Mouse (Mus musculus): Measurements from ENCODE around the gene Olfr493. TPM values are rescaled to one million over a fixed set of nuclear protein-coding genes. Genes with fewer than 3 reads are reported as not detected.

Olfr493 gene
- not detected in 2 replicates for polyA plus RNA-seq (2015; fragmentation: Nextera tagmentation; extraction: Ambion mirVana)

DNA sequence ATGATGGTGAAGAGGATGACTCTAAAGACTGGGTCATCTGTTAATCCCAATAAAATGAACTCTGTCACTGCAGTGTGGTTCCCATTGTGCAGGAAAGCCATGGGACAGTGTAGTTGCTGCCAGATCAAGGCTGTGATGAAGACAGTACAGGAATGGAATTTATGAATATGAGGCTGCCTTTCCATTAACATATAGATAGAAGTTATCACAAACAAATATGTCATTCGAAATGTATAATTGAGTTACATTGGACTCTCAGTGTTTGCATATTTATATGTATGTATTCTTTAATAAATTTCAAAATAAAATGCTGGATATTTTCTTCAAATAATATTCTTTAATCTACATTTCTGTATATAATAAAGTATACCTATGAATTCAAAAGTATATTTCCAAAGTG, at the start of gene Olfr493:
TSS of gene Olfr493 (minus strand) at position 101 of the 400 bp plus-strand sequence.
- ATAC-seq (no peak), DNase-seq (no peak)
- Histone ChIP-seq H3K27ac (ENCODE audit: low read depth) (no peak within 1 kb of the TSS), H3K4me3 (ENCODE audit: low read depth, low read length) (no peak within 1 kb of the TSS), H3K9ac (replicated peaks) (no peak within 1 kb of the TSS), H3K4me2 (ENCODE audit: low read depth, low read length) (no peak within 1 kb of the TSS), H3K9me3 (ENCODE audit: low read length) (no peaks in the 10 kb centered on the region), H3K27me3 (ENCODE audit: insufficient read depth, low read length) (no peaks in the 10 kb centered on the region), H3K36me3 (replicated peaks; ENCODE audit: insufficient read depth, low read length) (no peaks in the 10 kb centered on the region), H3K4me1 (ENCODE audit: insufficient read depth) (no peaks in the 10 kb centered on the region)
- 50% methylated on average over 1 of the region's 1 CpGs for WGBS (ENCODE audit: insufficient replicate concordance)
- TF ChIP-seq CTCF (IDR thresholded peaks at IDR 0.05; ENCODE audit: low read depth) (no peak), EP300 (IDR thresholded peaks at IDR 0.05; ENCODE audit: low read depth) (no peak)

DNA sequence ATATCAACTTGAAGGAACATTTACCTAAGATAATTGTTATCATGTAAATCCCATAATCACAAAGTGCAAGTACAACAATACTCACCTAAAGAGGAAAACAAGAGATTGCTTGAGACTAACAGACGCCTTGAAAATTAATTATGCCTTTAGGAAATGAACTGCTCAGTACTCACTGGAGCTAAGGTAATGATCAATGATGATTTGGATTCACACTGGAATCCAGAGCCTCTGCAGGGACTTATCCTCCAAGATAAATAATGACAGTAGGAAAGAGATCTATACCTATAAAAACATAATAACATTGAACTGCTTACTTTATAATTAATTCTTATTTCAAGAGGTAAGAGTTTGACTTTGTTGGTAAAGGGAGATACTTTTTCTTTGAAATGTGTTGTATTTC, 46.1 kb upstream of the Olfr493 start, which contains the start of gene Olfr495:
TSS of gene Olfr495 (plus strand) at position 301 of the 400 bp plus-strand sequence.
- Histone ChIP-seq H3K9ac (replicated peaks) (no peak within 1 kb of the TSS), H3K4me3 (ENCODE audit: low read depth, low read length) (no peak within 1 kb of the TSS), H3K27ac (ENCODE audit: low read depth) (no peak within 1 kb of the TSS), H3K4me2 (ENCODE audit: low read depth, low read length) (no peak within 1 kb of the TSS), H3K9me3 (ENCODE audit: low read length) (0 out of 2 replicates have a peak, but pooled peaks cover 2% of the 10 kb centered on the region), H3K36me3 (replicated peaks; ENCODE audit: insufficient read depth, low read length) (no peaks in the 10 kb centered on the region), H3K27me3 (ENCODE audit: insufficient read depth, low read length) (no peaks in the 10 kb centered on the region), H3K4me1 (ENCODE audit: insufficient read depth) (no peaks in the 10 kb centered on the region)
- TF ChIP-seq CTCF (IDR thresholded peaks at IDR 0.05; ENCODE audit: low read depth) (no peak), EP300 (IDR thresholded peaks at IDR 0.05; ENCODE audit: low read depth) (no peak)
- no peak for ATAC-seq
- no peak for DNase-seq
- WGBS (ENCODE audit: insufficient replicate concordance) = 68% methylated on average over 1 of the region's 1 CpGs

DNA sequence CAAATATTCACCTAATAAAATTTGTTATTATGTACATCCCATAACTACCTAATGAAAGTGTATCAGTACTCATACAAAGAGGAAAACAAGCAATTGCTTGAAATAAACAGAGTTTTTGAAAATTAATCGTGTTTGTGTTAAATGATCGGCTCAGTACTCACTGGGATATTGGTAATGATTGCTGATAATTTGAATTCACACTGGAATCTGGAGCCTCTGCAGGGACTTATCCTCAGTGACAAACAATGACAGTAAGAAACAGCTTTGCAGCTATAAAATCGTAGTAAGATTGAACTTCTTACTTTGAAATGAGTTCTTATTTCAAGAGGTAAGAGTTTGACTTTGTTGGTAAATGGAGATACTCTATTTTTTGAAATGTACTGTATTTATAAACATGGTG, 18.3 kb upstream of the Olfr493 start, which contains the start of gene Olfr494:
TSS of gene Olfr494 (plus strand) at position 301 of the 400 bp plus-strand sequence.
- ATAC-seq = no peak
- TF ChIP-seq EP300 (IDR thresholded peaks at IDR 0.05; ENCODE audit: low read depth) = no peak
- TF ChIP-seq CTCF (IDR thresholded peaks at IDR 0.05; ENCODE audit: low read depth) = no peak
- Histone ChIP-seq H3K9me3 (ENCODE audit: low read length) (no peaks in the 10 kb centered on the region), H3K4me2 (ENCODE audit: low read depth, low read length) (no peak within 1 kb of the TSS), H3K27ac (ENCODE audit: low read depth) (no peak within 1 kb of the TSS), H3K9ac (replicated peaks) (no peak within 1 kb of the TSS), H3K4me3 (ENCODE audit: low read depth, low read length) (no peak within 1 kb of the TSS), H3K27me3 (ENCODE audit: insufficient read depth, low read length) (no peaks in the 10 kb centered on the region), H3K4me1 (ENCODE audit: insufficient read depth) (no peaks in the 10 kb centered on the region), H3K36me3 (replicated peaks; ENCODE audit: insufficient read depth, low read length) (no peaks in the 10 kb centered on the region)
- 62% methylated on average over 3 of the region's 3 CpGs for WGBS (ENCODE audit: insufficient replicate concordance)
- DNase-seq = no peak

DNA sequence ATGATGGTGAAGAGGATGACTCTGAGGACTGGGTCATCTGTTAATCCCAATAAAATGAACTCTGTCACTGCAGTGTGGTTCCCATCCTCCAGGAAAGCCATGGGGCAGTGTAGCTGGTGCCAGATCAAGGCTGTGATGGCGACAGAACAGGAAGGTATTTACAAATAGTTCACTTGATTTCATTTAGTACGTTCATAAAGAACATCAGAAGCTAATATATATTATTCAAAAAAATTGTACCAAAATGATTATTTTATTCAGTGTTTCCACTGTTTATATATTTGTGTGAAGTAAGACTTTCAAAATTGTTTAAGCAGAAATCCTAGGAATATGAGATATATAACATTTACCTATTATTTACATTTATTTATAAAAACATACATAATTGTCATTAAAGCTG, 23.2 kb downstream of the Olfr493 start, which contains the start of gene Olfr492:
TSS of gene Olfr492 (minus strand) at position 101 of the 400 bp plus-strand sequence.
- TF ChIP-seq CTCF (IDR thresholded peaks at IDR 0.05; ENCODE audit: low read depth) = no peak
- TF ChIP-seq EP300 (IDR thresholded peaks at IDR 0.05; ENCODE audit: low read depth) = no peak
- no peak for ATAC-seq
- WGBS (ENCODE audit: insufficient replicate concordance) = 68% methylated on average over 2 of the region's 2 CpGs

DNA sequence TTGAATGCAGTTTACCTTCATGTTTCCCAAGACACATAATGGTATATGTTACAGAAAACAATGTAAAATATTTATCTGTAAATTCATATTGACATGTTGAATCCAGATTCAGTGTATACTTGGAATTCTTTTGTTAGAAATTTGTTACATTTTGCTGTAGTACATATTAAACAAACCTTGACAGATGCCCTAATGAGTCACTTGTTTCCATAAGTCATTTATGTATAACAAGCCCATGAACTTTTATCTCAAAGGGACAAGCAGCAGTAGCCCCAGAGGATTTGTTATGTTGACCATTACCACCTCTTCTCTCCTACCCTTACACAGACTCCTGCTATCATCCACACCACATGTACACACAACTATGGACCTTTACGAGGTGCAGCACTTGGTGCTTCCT, 33.6 kb downstream of the Olfr493 start, which contains the start of gene Olfr491:
TSS of gene Olfr491 (plus strand) at position 301 of the 400 bp plus-strand sequence.
- 47% methylated on average over 1 of the region's 1 CpGs for WGBS (ENCODE audit: insufficient replicate concordance)
- no peak for TF ChIP-seq EP300 (IDR thresholded peaks at IDR 0.05; ENCODE audit: low read depth)
- no peak for TF ChIP-seq CTCF (IDR thresholded peaks at IDR 0.05; ENCODE audit: low read depth)

More for the DNA sequence above, 23.2 kb downstream of the Olfr493 start, which contains the start of gene Olfr492:
- Histone ChIP-seq H3K4me3 (ENCODE audit: low read depth, low read length) (no peak within 1 kb of the TSS), H3K4me1 (ENCODE audit: insufficient read depth) (no peaks in the 10 kb centered on the region), H3K9me3 (ENCODE audit: low read length) (no peaks in the 10 kb centered on the region), H3K36me3 (replicated peaks; ENCODE audit: insufficient read depth, low read length) (no peaks in the 10 kb centered on the region), H3K27ac (ENCODE audit: low read depth) (no peak within 1 kb of the TSS), H3K9ac (replicated peaks) (no peak within 1 kb of the TSS), H3K4me2 (ENCODE audit: low read depth, low read length) (no peak within 1 kb of the TSS), H3K27me3 (ENCODE audit: insufficient read depth, low read length) (no peaks in the 10 kb centered on the region)
- DNase-seq = no peak

More for the DNA sequence above, 33.6 kb downstream of the Olfr493 start, which contains the start of gene Olfr491:
- ATAC-seq (no peak), DNase-seq (no peak)
- no peaks in the 10 kb centered on the region for H3K36me3 ChIP-seq (replicated peaks; ENCODE audit: insufficient read depth, low read length)
- H3K27me3 ChIP-seq (ENCODE audit: insufficient read depth, low read length) = no peaks in the 10 kb centered on the region
- no peak within 1 kb of the TSS for H3K4me2 ChIP-seq (ENCODE audit: low read depth, low read length)
- no peaks in the 10 kb centered on the region for H3K4me1 ChIP-seq (ENCODE audit: insufficient read depth)
- no peaks in the 10 kb centered on the region for H3K9me3 ChIP-seq (ENCODE audit: low read length)
- H3K9ac ChIP-seq (replicated peaks) = no peak within 1 kb of the TSS
- no peak within 1 kb of the TSS for H3K4me3 ChIP-seq (ENCODE audit: low read depth, low read length)
- no peak within 1 kb of the TSS for H3K27ac ChIP-seq (ENCODE audit: low read depth)

Other genes starting within 250 kb of the Olfr493 start
- gene Olfr482, start 249.4 kb downstream of the Olfr493 start, polyA plus RNA-seq (2015; fragmentation: Nextera tagmentation; extraction: Ambion mirVana) = not detected in 2 replicates
- gene Olfr483, start 246.1 kb downstream of the Olfr493 start, polyA plus RNA-seq (2015; fragmentation: Nextera tagmentation; extraction: Ambion mirVana) = not detected in 2 replicates
- gene Olfr484, start 219.5 kb downstream of the Olfr493 start, polyA plus RNA-seq (2015; fragmentation: Nextera tagmentation; extraction: Ambion mirVana) = not detected in 2 replicates
- not detected in 2 replicates for gene Olfr485, start 187.1 kb downstream of the Olfr493 start, polyA plus RNA-seq (2015; fragmentation: Nextera tagmentation; extraction: Ambion mirVana)
- gene Olfr486, start 174.2 kb downstream of the Olfr493 start, polyA plus RNA-seq (2015; fragmentation: Nextera tagmentation; extraction: Ambion mirVana) = not detected in 2 replicates
- gene Olfr487, start 132.3 kb downstream of the Olfr493 start, polyA plus RNA-seq (2015; fragmentation: Nextera tagmentation; extraction: Ambion mirVana) = not detected in 2 replicates
- not detected in 2 replicates for gene Olfr488, start 88.6 kb downstream of the Olfr493 start, polyA plus RNA-seq (2015; fragmentation: Nextera tagmentation; extraction: Ambion mirVana)
- not detected in 2 replicates for gene Olfr490, start 58.0 kb downstream of the Olfr493 start, polyA plus RNA-seq (2015; fragmentation: Nextera tagmentation; extraction: Ambion mirVana)
- not detected in 2 replicates for gene Olfr491, start 33.5 kb downstream of the Olfr493 start, polyA plus RNA-seq (2015; fragmentation: Nextera tagmentation; extraction: Ambion mirVana)
- gene Olfr492, start 23.3 kb downstream of the Olfr493 start, polyA plus RNA-seq (2015; fragmentation: Nextera tagmentation; extraction: Ambion mirVana) = not detected in 2 replicates
- not detected in 2 replicates for gene Olfr494, start 18.4 kb upstream of the Olfr493 start, polyA plus RNA-seq (2015; fragmentation: Nextera tagmentation; extraction: Ambion mirVana)
- gene Olfr495, start 46.2 kb upstream of the Olfr493 start, polyA plus RNA-seq (2015; fragmentation: Nextera tagmentation; extraction: Ambion mirVana) = not detected in 2 replicates
- not detected in 2 replicates for gene Olfr497, start 73.4 kb upstream of the Olfr493 start, polyA plus RNA-seq (2015; fragmentation: Nextera tagmentation; extraction: Ambion mirVana)
- gene Olfr498, start 118.3 kb upstream of the Olfr493 start, polyA plus RNA-seq (2015; fragmentation: Nextera tagmentation; extraction: Ambion mirVana) = not detected in 2 replicates
- not detected in 2 replicates for gene Olfr502, start 178.1 kb upstream of the Olfr493 start, polyA plus RNA-seq (2015; fragmentation: Nextera tagmentation; extraction: Ambion mirVana)
- gene Olfr503, start 197.5 kb upstream of the Olfr493 start, polyA plus RNA-seq (2015; fragmentation: Nextera tagmentation; extraction: Ambion mirVana) = not detected in 2 replicates
- not detected in 2 replicates for gene Olfr504, start 218.8 kb upstream of the Olfr493 start, polyA plus RNA-seq (2015; fragmentation: Nextera tagmentation; extraction: Ambion mirVana)

Data from liver, postnatal 0 days (tissue).